Mouse (Mus musculus): ENCODE results near the gene Alpl.

Gene Alpl

GRCm38 (mm10) chr4:137800324-137800723, 4.1 kb upstream of the Alpl start:
- no peak for DNase-seq (ENCODE audit: low spot score in 2 of 2)

DNA sequence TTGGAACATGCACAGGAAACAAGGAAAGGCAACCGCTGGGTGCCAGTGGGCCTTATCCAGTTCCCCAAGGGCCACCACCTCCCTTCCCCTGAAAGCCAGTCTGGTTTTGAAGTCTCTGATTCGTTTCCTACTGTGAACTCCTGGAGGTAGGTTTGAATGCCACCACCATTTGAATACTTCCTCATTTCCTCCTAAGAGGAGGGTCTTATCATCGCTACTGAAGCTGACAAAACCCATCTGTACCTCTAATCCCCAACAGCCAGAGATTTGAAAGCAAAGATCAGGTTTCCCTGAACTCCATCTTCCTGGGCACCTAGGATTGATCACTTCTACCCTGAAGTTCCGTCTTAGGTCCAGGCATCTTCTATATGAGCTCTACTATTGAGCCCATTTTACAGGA, 854 bp upstream of the Alpl start:
- DNase-seq (ENCODE audit: low spot score in 2 of 2), result no peak

GRCm38 (mm10) chr4:137794178-137794900, 1.8 kb downstream of the Alpl start:
- DNase-seq (ENCODE audit: low spot score in 2 of 2), result no peak

DNA sequence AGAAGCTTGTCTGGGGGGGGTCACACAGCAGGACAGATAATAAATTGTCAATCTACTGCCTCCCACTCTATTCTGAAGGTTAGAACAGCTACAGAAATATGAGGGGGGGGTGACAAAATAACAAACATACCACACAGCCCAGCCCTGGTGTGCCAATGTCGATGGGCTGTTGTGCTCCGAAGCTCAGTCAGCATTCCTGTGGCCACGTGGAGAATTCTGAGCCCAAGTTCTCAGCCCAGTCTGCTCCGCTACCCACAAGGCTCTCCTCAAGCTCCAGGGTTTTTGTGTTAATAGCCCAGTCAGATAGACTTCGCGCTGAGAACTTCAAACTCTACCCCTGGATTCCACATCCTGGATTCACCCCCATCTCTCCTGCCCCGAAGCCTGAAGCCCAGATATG, 2.6 kb downstream of the Alpl start:
- DNase-seq (ENCODE audit: low spot score in 2 of 2), result no peak

- DNase-seq (ENCODE audit: low spot score in 2 of 2), result no peak
Observed at GRCm38 (mm10) chr4:137791440-137791839, 4.7 kb downstream of the Alpl start.

DNA sequence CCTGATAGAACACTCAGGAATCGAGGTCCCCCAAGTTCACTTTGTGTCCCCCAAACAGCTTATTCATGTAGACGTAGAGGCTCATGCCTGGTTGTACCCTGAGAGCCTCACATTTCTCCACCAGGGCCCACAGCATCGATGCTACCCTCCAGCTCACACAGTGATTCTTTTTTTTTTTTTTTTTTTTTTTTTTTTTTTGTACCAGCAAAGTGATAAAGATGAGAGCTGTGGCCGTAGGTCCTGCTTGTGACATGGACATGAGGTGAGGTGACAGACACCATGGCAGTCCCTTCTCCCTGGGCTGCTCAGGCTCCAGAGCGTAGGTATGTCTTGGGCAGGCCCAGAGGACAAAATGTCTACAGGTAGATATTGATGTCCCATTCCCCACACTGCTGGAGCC, 5.2 kb downstream of the Alpl start:
- no peak for DNase-seq (ENCODE audit: low spot score in 2 of 2)

DNA sequence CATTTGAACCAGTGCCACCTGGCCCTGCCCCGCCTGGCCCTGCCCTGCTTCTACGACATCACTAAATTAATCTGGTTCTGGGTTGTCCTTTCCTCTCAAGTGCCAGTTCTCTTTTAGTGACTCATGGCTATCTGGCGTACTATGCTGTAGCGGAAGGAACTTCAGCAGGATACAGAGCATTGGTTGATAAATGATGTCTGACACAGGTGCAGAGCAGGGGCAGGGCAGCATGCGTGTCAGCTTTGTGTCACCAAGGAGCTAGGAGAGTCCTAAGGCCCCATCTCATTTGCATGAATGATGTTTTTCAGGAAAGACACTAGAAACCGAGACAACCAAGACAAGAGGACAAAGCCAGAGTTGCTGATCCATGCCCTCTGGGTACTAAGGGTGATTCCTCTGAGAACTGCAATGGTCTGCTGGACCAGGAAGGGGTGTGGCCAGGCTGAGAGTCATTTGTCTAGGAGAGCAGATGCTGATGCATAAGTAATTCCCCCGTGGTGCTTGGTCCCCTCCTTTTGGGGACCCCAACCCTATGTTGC, 7.6 kb downstream of the Alpl start:
- no peak for DNase-seq (ENCODE audit: low spot score in 2 of 2)

GRCm38 (mm10) chr4:137787589-137788289, 8.4 kb downstream of the Alpl start:
- no peak for DNase-seq (ENCODE audit: low spot score in 2 of 2)

DNA sequence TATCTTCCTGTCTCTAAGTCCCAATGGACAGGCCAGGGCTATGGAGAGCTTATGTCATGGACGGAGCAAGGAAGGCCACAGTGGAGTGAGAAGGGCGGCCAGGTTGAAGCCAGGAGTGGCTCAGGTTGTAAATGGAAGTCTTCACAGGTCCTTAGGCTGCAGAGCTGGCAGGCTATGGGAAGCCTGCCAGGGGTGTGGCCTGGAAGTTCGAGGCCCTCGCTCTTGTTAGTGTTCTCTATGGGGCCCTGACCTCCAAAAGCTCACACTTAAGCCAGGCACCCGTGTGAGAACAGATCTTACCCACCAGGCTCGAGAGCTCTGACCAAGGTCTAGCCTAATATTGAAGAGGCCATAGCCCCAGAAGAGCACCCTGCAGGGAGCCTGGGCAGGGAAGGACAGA, 9.7 kb downstream of the Alpl start:
- DNase-seq (ENCODE audit: low spot score in 2 of 2), result no peak

DNA sequence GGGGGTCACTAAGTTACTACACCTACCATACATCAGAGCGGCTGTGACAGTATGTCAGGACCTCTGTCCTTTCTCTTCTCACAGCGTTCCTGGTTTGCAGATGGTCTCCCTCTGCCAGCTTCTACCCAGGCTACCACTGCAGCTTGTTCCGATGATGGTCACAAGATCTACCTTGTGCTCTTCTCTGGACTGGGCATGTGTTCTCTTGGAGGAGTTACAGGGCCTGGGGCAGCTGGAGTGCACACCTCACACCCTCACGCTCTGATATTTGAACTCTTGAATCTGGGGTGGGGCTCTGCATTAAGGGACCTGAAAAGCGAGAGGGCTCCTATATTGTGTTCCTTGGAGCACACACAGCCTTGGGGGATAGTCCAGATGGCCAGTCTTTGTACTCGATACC, 10.9 kb downstream of the Alpl start:
- DNase-seq (ENCODE audit: low spot score in 2 of 2), result no peak

DNA sequence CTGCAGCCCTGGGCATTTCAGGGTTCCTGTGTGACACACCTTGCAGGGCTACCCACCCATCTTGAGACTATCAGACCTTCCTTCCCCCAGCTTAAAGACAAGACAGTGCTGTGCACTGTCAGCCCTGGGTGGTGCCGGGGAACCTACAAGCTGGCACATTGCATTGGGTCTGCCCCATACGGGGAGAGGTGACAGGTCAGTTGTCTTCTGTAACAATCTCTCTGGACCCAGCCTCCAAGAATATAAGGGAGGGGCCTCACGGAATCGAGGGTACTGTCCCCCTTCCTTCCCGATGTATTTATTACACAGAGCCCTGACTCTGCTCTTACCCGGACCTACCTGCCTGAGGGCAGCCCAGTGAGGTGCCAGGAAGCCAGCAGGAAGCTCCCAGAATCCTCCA, 11.4 kb downstream of the Alpl start:
- no peak for DNase-seq (ENCODE audit: low spot score in 2 of 2)

- peak in 1 of 2 experiments; percentile 46 for DNase-seq (ENCODE audit: low spot score in 2 of 2)
Observed at GRCm38 (mm10) chr4:137783541-137784191, 12.5 kb downstream of the Alpl start.

- no peak for DNase-seq (ENCODE audit: low spot score in 2 of 2)
Observed at GRCm38 (mm10) chr4:137781949-137782348, 14.2 kb downstream of the Alpl start.

DNA sequence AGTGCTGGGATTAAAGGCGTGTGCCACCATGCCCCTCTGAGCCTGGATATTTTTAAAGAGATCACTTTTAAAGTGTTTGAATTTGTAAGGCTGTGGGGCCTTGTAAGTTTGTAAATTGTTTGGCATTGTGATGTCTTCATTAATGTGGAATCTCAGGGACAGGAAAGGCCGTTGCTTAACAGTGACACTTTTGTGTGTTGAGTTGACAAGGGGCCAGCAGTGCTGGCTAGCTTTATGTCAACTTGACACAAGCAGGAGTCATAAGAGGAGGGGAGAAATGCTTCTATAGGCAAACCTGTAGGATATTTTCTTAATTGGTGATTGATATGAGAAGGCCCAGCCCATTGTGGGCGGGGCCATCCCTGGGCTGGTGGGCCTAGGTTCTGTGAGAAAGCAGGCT, 15.2 kb downstream of the Alpl start:
- no peak for DNase-seq (ENCODE audit: low spot score in 2 of 2)

DNA sequence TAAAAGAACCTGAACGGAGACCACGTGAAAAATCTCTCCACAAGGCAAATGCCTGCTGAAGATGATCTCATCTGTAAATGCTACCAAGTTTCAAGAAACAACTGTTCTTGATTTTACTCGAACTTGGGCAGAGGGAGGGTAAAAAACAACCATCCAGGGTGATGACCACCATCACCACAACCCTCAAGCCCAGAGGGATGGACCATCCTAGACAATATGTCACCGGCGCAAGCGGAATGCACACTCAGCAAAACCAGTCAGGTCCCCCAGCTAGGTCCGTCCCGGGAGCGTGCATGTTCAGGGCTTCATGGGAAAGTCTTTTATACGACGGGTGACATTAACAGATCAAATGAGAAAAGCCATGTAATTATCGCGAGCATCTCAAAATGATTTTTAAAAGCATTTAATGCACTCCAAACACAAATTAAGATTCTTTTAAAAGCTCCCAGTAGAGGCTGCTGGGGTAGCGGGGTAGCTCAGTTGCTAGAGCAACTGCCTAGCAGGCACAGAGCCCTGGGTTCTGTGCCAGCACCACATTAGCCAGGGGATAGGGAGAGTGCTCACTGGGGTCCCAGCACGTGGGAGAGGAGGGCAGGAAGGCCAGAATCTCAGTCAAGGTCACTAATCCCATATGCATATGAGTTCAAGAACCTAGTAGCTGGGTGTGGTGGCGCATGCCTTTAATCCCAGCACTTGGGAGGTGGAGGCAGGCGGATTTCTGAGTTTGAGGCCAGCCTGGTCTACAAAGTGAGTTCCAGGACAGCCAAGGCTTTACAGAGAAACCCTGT, 17.6 kb downstream of the Alpl start:
- DNase-seq (ENCODE audit: low spot score in 2 of 2), result no peak

- no peak for DNase-seq (ENCODE audit: low spot score in 2 of 2)
Observed at GRCm38 (mm10) chr4:137777866-137778265, 18.3 kb downstream of the Alpl start.

GRCm38 (mm10) chr4:137774505-137774904, 21.7 kb downstream of the Alpl start:
- DNase-seq (ENCODE audit: low spot score in 2 of 2), result no peak

GRCm38 (mm10) chr4:137774013-137774412, 22.2 kb downstream of the Alpl start:
- no peak for DNase-seq (ENCODE audit: low spot score in 2 of 2)

- no peak for DNase-seq (ENCODE audit: low spot score in 2 of 2)
Observed at GRCm38 (mm10) chr4:137773369-137773899, 22.8 kb downstream of the Alpl start.

DNA sequence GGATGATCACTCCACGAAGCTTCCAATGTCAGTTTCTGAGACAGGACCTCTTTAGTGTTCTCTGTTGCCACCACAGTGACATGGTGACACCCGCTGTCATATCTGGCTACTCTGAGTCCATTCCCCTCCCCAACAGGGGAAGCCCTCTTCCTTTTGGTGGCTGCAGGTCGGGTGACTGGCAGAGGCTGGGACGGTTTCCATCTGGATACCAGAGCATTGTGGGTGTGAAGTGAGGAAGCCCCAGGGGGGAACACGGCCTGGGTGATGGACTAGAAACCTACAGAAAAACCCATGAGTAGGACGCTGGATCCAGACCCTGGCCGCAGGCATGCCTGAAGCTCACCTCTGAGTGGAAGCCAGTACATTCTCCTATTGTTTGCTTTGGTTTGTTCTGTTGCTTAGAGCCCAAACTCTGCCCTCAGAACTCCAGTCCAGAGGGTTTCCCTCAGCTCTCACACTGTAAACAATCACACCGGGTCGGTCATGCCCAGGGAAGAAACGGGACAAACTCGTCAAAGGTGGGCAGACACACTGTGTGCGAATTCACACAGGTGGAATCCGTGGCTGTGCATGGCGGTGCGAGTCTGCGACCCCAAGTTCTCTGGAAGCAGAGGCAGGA, 23.6 kb downstream of the Alpl start:
- no peak for DNase-seq (ENCODE audit: low spot score in 2 of 2)

DNA sequence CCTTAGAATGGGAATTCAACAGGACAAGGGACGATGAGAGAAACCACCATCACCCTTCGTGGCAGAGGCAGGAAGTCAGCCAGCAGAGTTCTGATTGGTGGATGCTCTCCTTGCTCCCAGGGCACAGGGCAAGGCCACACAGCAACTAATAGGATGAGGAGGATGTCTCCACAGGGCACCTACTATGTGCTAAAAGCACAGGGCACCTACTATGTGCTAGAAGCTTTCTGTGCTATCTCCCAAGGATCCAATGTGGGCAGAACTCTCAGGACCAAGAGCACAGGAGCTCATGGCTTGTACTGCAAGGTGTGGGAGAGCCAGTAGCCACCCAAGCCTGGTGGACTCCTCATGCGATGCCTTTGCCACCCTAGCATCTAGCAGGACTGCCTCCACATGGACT, 24.4 kb downstream of the Alpl start:
- no peak for DNase-seq (ENCODE audit: low spot score in 2 of 2)

All from cerebellum, postnatal 4 days (tissue).